Mouse (Mus musculus) hindlimb bud, embryonic 11.5 days (tissue): ENCODE data around the gene Ntm.
A peak's percentile ranks its signal among the peaks of the same experiment; 100 is the strongest.

Experiments
- DNase-seq: peaks from one replicate; pipeline ENCODE4 v3.0.0-alpha.2; 2012; ENCODE audit warnings: low read depth, low spot score; ENCODE audit errors: extremely low spot score

Ntm gene

DNA sequence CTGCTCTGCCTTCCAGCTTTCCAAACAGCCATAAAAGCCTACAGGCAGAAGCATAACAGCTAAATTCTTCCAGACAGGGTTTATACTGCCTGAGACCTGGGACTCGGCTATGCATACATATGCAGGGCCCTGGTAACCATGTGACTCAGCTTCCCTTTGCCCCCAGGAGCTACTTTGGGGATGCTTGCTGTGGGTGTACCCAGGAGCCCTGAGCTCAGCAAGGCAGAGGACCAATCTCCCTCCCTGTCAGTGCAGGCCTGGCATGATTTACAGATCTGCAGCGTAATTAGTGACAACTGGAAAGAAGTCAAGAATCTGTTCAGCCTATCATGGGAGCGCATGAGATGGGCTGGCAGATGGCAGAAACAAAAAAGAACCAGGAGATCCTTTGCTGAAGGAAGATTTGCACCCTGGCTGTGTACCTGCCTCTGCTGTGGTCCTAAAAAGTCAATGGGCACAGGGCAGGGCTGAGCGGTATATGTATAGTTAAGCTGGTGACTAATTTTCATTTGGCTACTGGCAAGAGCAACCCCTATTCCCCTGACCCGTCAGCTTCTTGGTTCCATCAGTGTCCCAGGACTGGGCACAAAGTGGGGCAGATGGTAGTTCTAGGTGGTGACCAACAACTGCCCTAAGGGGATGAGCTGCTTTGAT lies 886.9 kb downstream of the Ntm start:
- DNase-seq: no peak

DNA sequence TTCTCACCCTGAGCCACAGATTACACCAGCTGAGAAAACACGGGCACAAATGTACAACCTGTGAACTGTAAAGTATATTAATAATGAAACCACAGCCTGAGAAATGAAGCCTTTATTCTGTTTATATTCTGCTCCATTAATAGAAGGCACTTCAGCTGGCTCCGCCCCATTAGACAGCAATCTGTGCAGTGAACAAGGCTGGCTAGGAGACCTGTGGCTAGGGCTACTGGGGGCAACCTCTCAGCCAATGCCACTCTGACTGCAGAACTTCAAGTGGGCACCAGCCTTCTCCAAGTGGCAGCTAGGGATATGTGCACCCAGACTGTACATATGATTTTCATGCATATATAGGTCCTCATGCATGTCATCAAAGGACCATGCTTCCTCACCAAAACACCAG lies 887.7 kb downstream of the Ntm start:
- no peak for DNase-seq

- DNase-seq: no peak
Observed at GRCm38 (mm10) chr9:29074494-29074893, 888.4 kb downstream of the Ntm start.

- no peak for DNase-seq
Observed at GRCm38 (mm10) chr9:29071997-29072396, 890.9 kb downstream of the Ntm start.

DNA sequence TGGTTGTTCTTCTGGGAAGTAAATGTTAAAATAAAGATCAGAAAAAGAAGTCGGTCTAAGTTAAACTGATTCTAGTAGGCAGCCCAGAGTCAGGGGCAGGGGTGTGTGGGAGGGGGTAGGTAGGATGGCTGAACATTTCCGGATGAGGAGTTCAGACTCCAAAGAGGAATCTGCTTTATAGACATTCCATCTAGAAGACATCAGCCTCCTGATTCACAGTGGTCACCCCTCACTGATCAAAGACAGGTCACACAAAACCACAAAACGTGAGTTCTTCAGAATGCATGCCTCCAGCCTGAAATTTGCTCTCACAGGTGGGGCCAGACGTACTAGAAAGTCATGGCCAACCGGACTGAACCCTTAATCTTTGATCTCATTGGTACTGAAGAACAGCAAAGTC lies 895.4 kb downstream of the Ntm start:
- no peak for DNase-seq

GRCm38 (mm10) chr9:29060293-29060692 lies 902.6 kb downstream of the Ntm start:
- no peak for DNase-seq

DNA sequence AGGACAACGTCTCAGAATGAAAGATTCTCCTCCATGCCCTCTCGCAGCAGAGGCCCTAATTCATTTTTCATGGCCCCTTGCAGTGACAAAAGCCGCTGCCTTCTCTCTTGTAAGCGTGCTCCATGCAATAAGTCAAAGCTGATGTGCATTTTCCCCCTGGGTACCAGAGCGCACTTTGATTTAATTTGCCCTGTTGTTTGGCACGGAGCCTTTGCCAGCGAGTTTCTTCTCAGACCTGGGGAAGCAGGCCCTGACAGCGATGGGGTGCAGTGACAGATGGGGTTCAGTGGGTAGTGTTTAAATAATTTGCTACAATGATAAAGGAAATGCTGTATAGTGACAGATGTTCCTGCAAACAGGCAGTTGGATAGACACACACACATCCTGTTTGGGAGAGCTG lies 904.1 kb downstream of the Ntm start:
- DNase-seq: no peak

DNA sequence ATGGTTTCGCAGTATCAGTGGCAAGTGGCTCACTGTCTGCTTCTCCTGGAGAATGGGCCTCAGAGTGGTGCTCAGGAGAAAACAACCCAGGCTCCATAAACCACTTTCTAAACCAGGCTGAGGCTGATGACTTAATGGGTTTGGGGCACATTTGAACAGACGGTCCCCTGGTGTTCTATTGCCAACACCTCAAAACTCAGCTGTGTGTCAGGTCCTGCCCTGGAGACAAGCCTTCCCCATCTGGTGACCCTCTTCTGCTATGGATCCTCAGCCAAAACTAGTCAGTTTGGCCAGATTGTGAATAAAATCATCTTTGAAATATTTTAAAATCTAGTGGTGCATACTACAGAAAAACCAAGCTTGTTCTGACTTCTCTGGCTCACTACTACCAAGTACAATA lies 907.3 kb downstream of the Ntm start:
- DNase-seq: no peak

- DNase-seq: no peak
Observed at GRCm38 (mm10) chr9:29036466-29036865, 926.5 kb downstream of the Ntm start.

DNA sequence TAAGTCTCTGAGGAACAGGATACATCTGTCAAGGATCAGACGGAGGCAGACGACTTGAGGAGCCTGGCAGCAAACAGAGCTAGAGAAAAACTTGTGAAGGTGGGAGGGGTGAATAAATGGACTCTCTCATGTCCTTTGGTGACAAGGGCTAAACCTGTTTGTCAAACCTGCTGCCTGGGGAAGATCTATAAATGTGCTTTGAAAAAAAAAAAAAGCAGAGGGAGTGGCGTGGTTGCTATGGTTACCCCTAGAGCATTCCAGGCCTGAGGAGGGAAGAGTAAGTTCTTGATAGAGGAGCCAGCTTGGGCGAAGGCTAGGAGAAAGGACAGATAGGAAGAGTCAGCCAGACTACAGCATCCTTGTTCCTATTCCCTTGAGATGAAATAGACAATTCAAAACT lies 926.9 kb downstream of the Ntm start:
- DNase-seq: no peak

DNA sequence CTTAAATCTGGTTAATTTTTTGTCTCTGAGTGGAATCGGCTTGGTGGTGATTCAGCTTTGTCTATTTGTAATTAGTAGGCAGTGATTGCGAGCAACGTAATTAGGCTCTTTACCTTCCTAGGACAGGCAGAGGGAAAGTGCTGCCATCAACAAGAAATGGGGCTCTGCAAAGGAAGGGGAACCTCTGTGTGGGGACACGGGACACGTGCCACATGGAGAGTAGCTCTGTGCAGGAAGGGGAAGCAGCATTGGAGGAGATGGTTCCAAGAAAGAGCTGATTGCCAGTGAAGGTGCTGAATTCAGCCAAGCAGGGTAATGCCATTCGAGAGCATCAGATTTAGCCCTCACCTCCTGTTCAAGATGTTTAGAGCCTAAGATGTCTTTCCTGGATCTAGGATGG lies 936.5 kb downstream of the Ntm start:
- DNase-seq: no peak

DNA sequence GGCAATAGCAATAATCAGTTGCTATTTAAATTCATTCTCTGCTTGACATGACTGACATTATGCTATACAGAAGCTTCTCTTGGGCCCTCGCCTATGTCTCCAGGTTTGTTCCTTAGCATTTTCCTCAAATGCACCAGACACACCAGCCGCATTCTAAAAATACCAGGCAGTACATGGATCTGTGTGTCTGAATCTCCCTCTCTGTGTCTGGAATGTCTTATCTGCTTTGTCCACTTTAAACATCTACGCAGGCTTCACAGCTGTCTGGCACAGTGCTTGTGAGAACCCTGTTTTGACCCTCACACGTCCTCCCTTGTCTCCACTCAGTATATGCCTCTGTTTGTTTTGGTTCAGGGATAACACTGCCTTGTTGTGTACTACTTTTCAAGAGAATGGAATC lies 937.3 kb downstream of the Ntm start:
- DNase-seq: no peak

DNA sequence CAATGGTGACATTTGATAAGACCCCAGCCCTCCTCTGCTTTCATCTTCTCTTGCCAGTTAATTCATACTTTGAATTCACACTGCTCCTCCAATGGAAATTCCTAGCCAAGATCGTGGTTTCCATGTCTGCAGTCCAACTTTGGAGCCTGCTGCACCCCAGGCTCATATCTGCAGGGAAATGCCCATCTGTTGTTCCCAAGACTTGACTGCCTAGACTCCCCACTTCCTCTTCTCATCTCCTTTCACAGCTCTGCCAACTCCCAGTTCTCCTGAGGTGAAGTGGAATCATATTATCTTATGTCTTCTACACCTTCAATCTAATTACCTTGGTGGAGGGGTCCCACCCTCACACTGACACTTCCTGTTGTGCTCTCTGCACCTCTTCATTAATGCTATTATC lies 937.8 kb downstream of the Ntm start:
- no peak for DNase-seq

- DNase-seq: no peak
Observed at GRCm38 (mm10) chr9:29016879-29017278, 946.1 kb downstream of the Ntm start.

- DNase-seq: no peak
Observed at GRCm38 (mm10) chr9:29013881-29014280, 949.1 kb downstream of the Ntm start.

- DNase-seq: no peak
Observed at GRCm38 (mm10) chr9:29012541-29012940, 950.4 kb downstream of the Ntm start.

DNA sequence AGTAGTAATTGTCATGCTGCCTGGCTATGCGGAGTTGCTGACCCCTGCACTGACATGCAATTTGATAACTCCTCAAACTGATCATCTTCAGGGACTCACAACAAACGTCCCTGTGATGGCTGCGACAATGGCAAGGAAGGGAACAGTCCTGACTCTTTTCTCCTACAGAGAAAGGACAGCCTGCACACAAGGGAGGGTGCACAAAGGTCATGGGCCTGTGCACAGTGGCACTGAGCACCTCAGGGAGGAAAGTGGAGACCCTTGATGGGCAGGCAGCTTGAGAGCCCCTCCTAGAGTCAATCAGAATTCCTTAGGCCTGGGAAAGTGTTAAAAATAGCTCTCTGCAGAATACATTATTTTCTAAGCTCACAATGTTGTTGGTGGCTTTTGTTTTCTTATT lies 951.5 kb downstream of the Ntm start:
- DNase-seq: no peak

DNA sequence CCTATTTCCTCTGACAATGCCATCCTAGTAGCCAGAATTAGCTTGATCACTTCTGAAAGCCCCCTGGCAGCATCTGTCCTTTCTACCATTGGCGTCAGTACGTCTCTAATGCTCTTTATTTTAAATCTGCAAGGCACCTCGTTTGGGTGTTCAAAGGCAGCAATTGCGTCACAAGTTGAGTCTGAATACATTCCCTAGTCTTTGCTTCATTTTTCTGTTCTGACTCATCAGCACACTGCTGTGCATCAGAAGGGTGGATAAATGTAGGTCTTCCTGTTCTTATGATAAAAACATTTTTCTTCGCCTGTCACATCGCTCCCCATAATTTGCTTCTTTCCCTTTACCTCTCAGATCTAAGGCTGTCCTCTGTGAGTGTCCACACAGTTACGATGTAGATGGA lies 958.4 kb downstream of the Ntm start:
- DNase-seq: no peak

GRCm38 (mm10) chr9:28999951-29000351 lies 963.0 kb downstream of the Ntm start:
- peak; percentile 47 for DNase-seq

GRCm38 (mm10) chr9:28977275-28977674 lies 985.7 kb downstream of the Ntm start:
- DNase-seq: no peak

DNA sequence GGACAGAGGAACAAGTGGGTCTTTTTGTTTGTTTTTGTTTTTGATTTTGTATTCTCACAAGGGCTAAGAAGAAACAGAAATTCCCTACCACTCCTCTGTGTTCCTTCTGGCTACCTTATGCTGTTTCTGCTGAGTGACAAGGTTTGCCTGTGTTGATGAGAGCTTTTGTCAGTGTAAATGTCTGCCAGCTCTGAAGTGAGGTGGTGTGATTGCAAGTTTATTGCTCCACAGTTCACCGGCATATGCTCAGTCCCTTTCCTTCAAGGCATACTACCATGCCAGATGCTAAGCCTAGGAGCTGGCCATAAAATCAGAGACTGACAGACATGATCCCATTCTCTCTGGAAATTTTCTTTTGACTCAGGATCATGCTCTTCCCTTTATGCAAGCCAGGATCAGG lies 993.5 kb downstream of the Ntm start:
- no peak for DNase-seq
